ENCODE assay signal across 8 mouse cellular contexts in genomic region chr9:122350396-122351130, GRCm38 (mm10). TPM values are rescaled to one million over a fixed set of nuclear protein-coding genes. Genes with fewer than 3 reads are reported as not detected.
A peak's percentile ranks its signal among the peaks of the same experiment; 100 is the strongest.
DNase-seq lines count a peak whose midpoint lies in the region; ATAC-seq and TF ChIP-seq lines count a peak whose summit lies in the region.

No protein-coding gene starts in this region.

- H3K4me2 ChIP-seq in heart, embryonic 15.5 days = peak overlapping the region; percentile 81
- H3K4me2 ChIP-seq in lung, embryonic 14.5 days = peak overlapping the region; percentile 71
- H3K4me2 ChIP-seq in stomach, postnatal 0 days (replicated peaks; ENCODE audit: low read depth) = peak overlapping the region; percentile 72; the same call in 1 of the 2 replicates

- H3K9ac ChIP-seq in heart, embryonic 15.5 days = no peak overlapping the region
- H3K9ac ChIP-seq in lung, embryonic 14.5 days = 0 out of 2 replicates have a peak overlapping the region, but pooled peaks have one; percentile 82
- no peak overlapping the region for H3K9ac ChIP-seq in stomach, postnatal 0 days (ENCODE audit: low read length)

- no peaks in the 10 kb centered on the region for H3K27me3 ChIP-seq in heart, embryonic 15.5 days
- H3K27me3 ChIP-seq in lung, embryonic 14.5 days (ENCODE audit: insufficient read depth, low read length) = no peaks in the 10 kb centered on the region
- H3K27me3 ChIP-seq in stomach, postnatal 0 days (ENCODE audit: control insufficient read depth, insufficient read depth, low read length) = no peaks in the 10 kb centered on the region
- no peaks in the 10 kb centered on the region for H3K27me3 ChIP-seq in cerebellum, adult 2 months (ENCODE audit: control insufficient read depth, insufficient read depth, low read length)

- H3K36me3 ChIP-seq in heart, embryonic 15.5 days = no peaks in the 10 kb centered on the region
- H3K36me3 ChIP-seq in lung, embryonic 14.5 days (ENCODE audit: insufficient read depth) = no peaks in the 10 kb centered on the region
- H3K36me3 ChIP-seq in stomach, postnatal 0 days (ENCODE audit: control insufficient read depth, insufficient read depth, low read length) = no peaks in the 10 kb centered on the region

- peaks cover 19% of the 10 kb centered on the region for H3K4me1 ChIP-seq in lung, adult 2 months (ENCODE audit: control insufficient read depth, insufficient read depth, low read length)
- H3K4me1 ChIP-seq in heart, embryonic 15.5 days (replicated peaks) = peaks cover 14% of the 10 kb centered on the region
- no peaks in the 10 kb centered on the region for H3K4me1 ChIP-seq in lung, embryonic 14.5 days (ENCODE audit: insufficient read depth)
- no peaks in the 10 kb centered on the region for H3K4me1 ChIP-seq in stomach, postnatal 0 days (replicated peaks; ENCODE audit: control insufficient read depth, insufficient read depth)
- H3K4me1 ChIP-seq in cerebellum, adult 2 months (ENCODE audit: control insufficient read depth, insufficient read depth, low read length) = no peaks in the 10 kb centered on the region; the same call in none of the 2 replicates

- no peak for TF ChIP-seq CTCF in lung, adult 2 months (IDR thresholded peaks at IDR 0.05; ENCODE audit: insufficient read depth, low read length)
- no peak for TF ChIP-seq CTCF in lung, embryonic 14.5 days (IDR thresholded peaks at IDR 0.05; ENCODE audit: low read depth)
- no peak for TF ChIP-seq CTCF in stomach, postnatal 0 days (IDR thresholded peaks at IDR 0.05; ENCODE audit: low read depth)
- no peak for TF ChIP-seq CTCF in cerebellum, adult 2 months (IDR thresholded peaks at IDR 0.05; ENCODE audit: borderline replicate concordance, insufficient read depth, low read depth, low read length)

- no peak for ATAC-seq in heart, embryonic 15.5 days (replicated peaks; ENCODE audit: insufficient number of reproducible peaks, insufficient read depth, low FRiP score, low read depth)
- ATAC-seq in lung, embryonic 14.5 days (ENCODE audit: insufficient read depth) = peak; percentile 3; the same call in 1 of the 2 replicates
- no peak for ATAC-seq in stomach, postnatal 0 days (ENCODE audit: low FRiP score, low TSS enrichment)

- DNase-seq in lung, adult 18-20 months = peak; percentile 42 to 72
- DNase-seq in lung, adult 2 months = no peak
- no peak for DNase-seq in lung, embryonic 14.5 days
- DNase-seq in stomach, postnatal 0 days (ENCODE audit: low spot score) = no peak
- DNase-seq in cerebellum, adult 2 months = no peak
- no peak for DNase-seq in right cerebral cortex, postnatal 36 days (ENCODE audit: low spot score in 2 of 2)
- no peak for DNase-seq in adrenal gland, postnatal 14 days

- no peak for TF ChIP-seq EP300 in stomach, postnatal 0 days (optimal IDR thresholded peaks at IDR 0.05)

- no peak for TF ChIP-seq POLR2A in lung, adult 2 months (IDR thresholded peaks at IDR 0.05; ENCODE audit: borderline replicate concordance, extremely low read depth, low read depth, low read length)
- no peak for TF ChIP-seq POLR2A in cerebellum, adult 2 months (IDR thresholded peaks at IDR 0.05; ENCODE audit: borderline replicate concordance, insufficient read depth, low read length)

- peak overlapping the region; percentile 82; the same call in 1 of the 2 replicates for H3K27ac ChIP-seq in heart, embryonic 15.5 days
- no peak overlapping the region for H3K27ac ChIP-seq in lung, embryonic 14.5 days (ENCODE audit: low read depth)
- peak overlapping the region; percentile 91 for H3K27ac ChIP-seq in stomach, postnatal 0 days (replicated peaks)
- no peak overlapping the region for H3K27ac ChIP-seq in cerebellum, adult 2 months (ENCODE audit: insufficient read depth, low read length)

- no peak overlapping the region for H3K4me3 ChIP-seq in lung, adult 2 months (replicated peaks; ENCODE audit: extremely low read depth, low read depth, low read length)
- H3K4me3 ChIP-seq in heart, embryonic 15.5 days = peak overlapping the region; percentile 71
- H3K4me3 ChIP-seq in lung, embryonic 14.5 days (ENCODE audit: low read depth, low read length) = peak overlapping the region; percentile 75; the same call in 1 of the 2 replicates
- 0 out of 2 replicates have a peak overlapping the region, but pooled peaks have one; percentile 78 for H3K4me3 ChIP-seq in stomach, postnatal 0 days (ENCODE audit: low read depth, low read length)
- no peak overlapping the region for H3K4me3 ChIP-seq in cerebellum, adult 2 months (replicated peaks; ENCODE audit: insufficient read depth, low read depth, low read length)

- WGBS in lung, adult 2 months = 41% methylated on average over 7 of the region's 7 CpGs
- WGBS in heart, embryonic 15.5 days = 66% methylated on average over 7 of the region's 7 CpGs
- WGBS in lung, embryonic 14.5 days = 57% methylated on average over 7 of the region's 7 CpGs
- WGBS in stomach, postnatal 0 days = 50% methylated on average over 7 of the region's 7 CpGs
- 79% methylated on average over 7 of the region's 7 CpGs for WGBS in cerebellum, adult 2 months

- no peaks in the 10 kb centered on the region for H3K9me3 ChIP-seq in heart, embryonic 15.5 days (replicated peaks)
- H3K9me3 ChIP-seq in lung, embryonic 14.5 days (ENCODE audit: low read depth, low read length) = no peaks in the 10 kb centered on the region
- no peaks in the 10 kb centered on the region for H3K9me3 ChIP-seq in stomach, postnatal 0 days (ENCODE audit: control insufficient read depth, low read length)

RNA-seq across cellular contexts. Expression of gene Abhd5, which starts 0.8 kb away (rescaled TPM):
- 26.2 and 41.4 TPM in 2 replicates for polyA plus RNA-seq in lung, adult 2 months (2012; rRNA removed)
- polyA plus RNA-seq in heart, embryonic 15.5 days (2015; fragmentation: Nextera tagmentation; extraction: Ambion mirVana) = 19.1 and 20.4 TPM in 2 replicates
- 25.6 and 25.9 TPM in 2 replicates for polyA plus RNA-seq in lung, embryonic 14.5 days (2014; fragmentation: Nextera tagmentation; extraction: Ambion mirVana)
- polyA plus RNA-seq in stomach, postnatal 0 days (2015; fragmentation: Nextera tagmentation; extraction: Ambion mirVana) = 39.4 and 45.1 TPM in 2 replicates
- polyA plus RNA-seq in cerebellum, adult 2 months (2012; rRNA removed) = 23.8 and 24.1 TPM in 2 replicates
- total RNA-seq in adrenal gland, postnatal 14 days (2021) = 72.9 and 79.9 TPM in 2 replicates

RNA-seq across cellular contexts. Expression of gene Ano10, which starts 56.3 kb away (rescaled TPM):
- polyA plus RNA-seq in lung, adult 2 months (2012; rRNA removed) = 48.7 and 50.6 TPM in 2 replicates
- 23.5 and 34.7 TPM in 2 replicates for polyA plus RNA-seq in heart, embryonic 15.5 days (2015; fragmentation: Nextera tagmentation; extraction: Ambion mirVana)
- polyA plus RNA-seq in lung, embryonic 14.5 days (2014; fragmentation: Nextera tagmentation; extraction: Ambion mirVana) = 31.5 and 38.4 TPM in 2 replicates
- 30.8 and 33.0 TPM in 2 replicates for polyA plus RNA-seq in stomach, postnatal 0 days (2015; fragmentation: Nextera tagmentation; extraction: Ambion mirVana)
- polyA plus RNA-seq in cerebellum, adult 2 months (2012; rRNA removed) = 29.7 and 31.3 TPM in 2 replicates
- 49.5 and 56.7 TPM in 2 replicates for total RNA-seq in adrenal gland, postnatal 14 days (2021)

Comparison
In these comparisons a context has a peak if more than half of its experiments do, and no peak if none do; other contexts are left out.
1. DNase-seq: peak in lung, adult 18-20 months (2 of 2); none in lung, adult 2 months (single experiment), lung, embryonic 14.5 days (single experiment), stomach, postnatal 0 days (single experiment), cerebellum, adult 2 months (0 of 2), right cerebral cortex, postnatal 36 days (0 of 2) and adrenal gland, postnatal 14 days (single experiment).
2. H3K4me3 ChIP-seq: peak in heart, embryonic 15.5 days (single experiment), lung, embryonic 14.5 days (single experiment) and stomach, postnatal 0 days (single experiment); none in lung, adult 2 months (single experiment) and cerebellum, adult 2 months (single experiment).
3. H3K27ac ChIP-seq: peak in heart, embryonic 15.5 days (single experiment) and stomach, postnatal 0 days (single experiment); none in lung, embryonic 14.5 days (single experiment) and cerebellum, adult 2 months (single experiment).
4. Peak in every context shown above with its lines, with median percentiles within 50 percentile points of each other: H3K4me2 ChIP-seq.